Mouse (Mus musculus) hindbrain, embryonic 12.5 days (tissue): ENCODE data around the gene Ptcd2. TPM values are rescaled to one million over a fixed set of nuclear protein-coding genes. Genes with fewer than 3 reads are reported as not detected.

ENCODE experiments used
- ATAC-seq: fragments of 200-750 bp; cut with Nextera tagmentation; 2 replicates; pipeline ENCODE4 v1.8.0; 2017; ENCODE audit warnings: moderate TSS enrichment; ENCODE audit not compliant: low FRiP score
- H3K27ac ChIP-seq: fragments of 300-500 bp; sonication (generic); 2 replicates; pipeline ENCODE4 v1.5.1; 2016; ENCODE audit warnings: mild to moderate bottlenecking
- H3K27me3 ChIP-seq: fragments of 300-500 bp; sonication (generic); 2 replicates; pipeline ENCODE4 v1.6.1; 2016; ENCODE audit warnings: mild to moderate bottlenecking
- H3K36me3 ChIP-seq: fragments of 300-500 bp; sonication (generic); 2 replicates; pipeline ENCODE4 v1.6.1; 2016; ENCODE audit warnings: mild to moderate bottlenecking
- H3K4me1 ChIP-seq: fragments of 300-500 bp; sonication (generic); 2 replicates; pipeline ENCODE4 v1.6.1; 2016
- H3K4me2 ChIP-seq: fragments of 300-500 bp; sonication (generic); replicated peaks from 2 replicates; pipeline ENCODE4 v1.6.1; 2016; ENCODE audit warnings: mild to moderate bottlenecking
- H3K4me3 ChIP-seq: fragments of 300-500 bp; sonication (generic); 2 replicates; pipeline ENCODE4 v1.5.1; 2016; ENCODE audit warnings: mild to moderate bottlenecking
- H3K9ac ChIP-seq: fragments of 300-500 bp; sonication (generic); 2 replicates; pipeline ENCODE4 v1.6.1; 2016; ENCODE audit warnings: mild to moderate bottlenecking, moderate library complexity
- H3K9me3 ChIP-seq: fragments of 300-500 bp; sonication (generic); replicated peaks from 2 replicates; pipeline ENCODE4 v1.6.1; 2016; ENCODE audit warnings: mild to moderate bottlenecking
- WGBS: fragments of 180-500 bp; shearing (Covaris S2); methylation state at CpG from one replicate; pipeline ENCODE4 v1.1.7; 2016; 5-methylcytosine and 5-hydroxymethylcytosine counted together
- polyA plus RNA-seq: library from polyadenylated mRNA; unstranded; fragments of >200 nt; fragmentation: Nextera tagmentation; extraction: Ambion mirVana; gene quantifications from 2 replicates; pipeline ENCODE4 v1.2.1, GENCODE M21; 2016

Ptcd2 gene
- polyA plus RNA-seq, 1 experiment from 2014 or later, result 46.2 TPM

- Histone ChIP-seq H3K36me3 (no peaks in the 10 kb centered on the region), H3K4me2 (no peak overlapping the region), H3K27me3 (no peaks in the 10 kb centered on the region), H3K9me3 (no peaks in the 10 kb centered on the region), H3K4me3 (no peak overlapping the region), H3K27ac (no peak overlapping the region), H3K4me1 (peaks cover 19% of the 10 kb centered on the region), H3K9ac (no peak overlapping the region)
- no peak for ATAC-seq
- WGBS, result 88% methylated on average over 9 of the region's 9 CpGs
These were observed 56.7 kb downstream of the Ptcd2 start for GRCm38 (mm10) chr13:99287786-99288185.

DNA sequence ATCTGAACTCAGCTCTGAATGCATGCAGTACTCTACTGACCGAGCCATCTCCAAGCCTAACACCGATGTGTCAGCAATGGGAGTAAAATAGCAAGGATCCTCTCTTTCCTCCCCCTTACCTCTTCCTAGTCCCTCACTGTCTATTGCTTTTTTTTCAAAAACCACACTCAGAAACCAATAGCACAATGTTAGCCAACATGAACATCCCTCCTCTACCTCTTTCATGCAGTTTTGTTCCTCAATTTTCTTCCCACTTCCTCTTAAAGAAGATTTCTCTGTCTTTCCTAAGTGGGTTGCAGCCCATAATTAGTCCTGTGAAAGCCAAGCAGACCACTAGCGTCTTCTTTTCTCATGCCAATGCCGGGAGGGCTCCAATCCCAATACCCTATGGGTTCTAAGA lies 57.3 kb downstream of the Ptcd2 start:
- H3K36me3 ChIP-seq, result no peaks in the 10 kb centered on the region
- no peak overlapping the region for H3K4me3 ChIP-seq
- no peak overlapping the region for H3K27ac ChIP-seq
- H3K4me2 ChIP-seq, result no peak overlapping the region
- no peaks in the 10 kb centered on the region for H3K27me3 ChIP-seq
- peaks cover 19% of the 10 kb centered on the region for H3K4me1 ChIP-seq
- H3K9ac ChIP-seq, result no peak overlapping the region
- 92% methylated on average over 4 of the region's 4 CpGs for WGBS
- H3K9me3 ChIP-seq, result no peaks in the 10 kb centered on the region
- no peak for ATAC-seq

DNA sequence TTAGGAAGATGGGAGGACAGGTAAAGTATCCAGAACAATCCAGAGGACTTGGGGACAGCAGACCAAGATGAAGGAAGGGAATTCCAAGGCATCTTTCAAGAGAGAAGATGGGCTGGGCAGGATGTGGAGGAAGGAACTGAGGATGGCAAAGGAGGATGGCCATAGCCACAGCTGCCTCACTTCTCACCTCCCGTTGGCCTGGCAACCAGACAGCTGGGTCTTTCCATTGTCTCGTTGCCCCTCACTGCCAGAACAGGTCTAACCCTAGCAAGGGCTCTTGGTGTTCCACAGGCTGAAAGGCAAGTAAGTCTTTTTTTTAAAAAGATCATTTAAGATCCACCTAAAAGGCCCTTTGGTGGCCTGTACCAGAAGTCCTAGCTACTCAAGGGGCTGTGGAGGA lies 59.3 kb downstream of the Ptcd2 start:
- ATAC-seq, result no peak
- no peak overlapping the region for H3K4me2 ChIP-seq
- 52% methylated on average over 2 of the region's 2 CpGs for WGBS

GRCm38 (mm10) chr13:99284400-99285160 lies 59.9 kb downstream of the Ptcd2 start:
- Histone ChIP-seq H3K36me3 (no peaks in the 10 kb centered on the region), H3K4me3 (no peak overlapping the region), H3K27me3 (no peaks in the 10 kb centered on the region), H3K27ac (peak overlapping the region; percentile 67), H3K9ac (no peak overlapping the region), H3K4me2 (peak overlapping the region; percentile 19; the same call in 1 of the 2 replicates), H3K4me1 (peaks cover 19% of the 10 kb centered on the region), H3K9me3 (no peaks in the 10 kb centered on the region)
- 64% methylated on average over 21 of the region's 21 CpGs for WGBS
- peak; percentile 83 for ATAC-seq

More for the DNA sequence above, 59.3 kb downstream of the Ptcd2 start:
- no peaks in the 10 kb centered on the region for H3K27me3 ChIP-seq
- H3K36me3 ChIP-seq, result no peaks in the 10 kb centered on the region
- H3K27ac ChIP-seq, result peak overlapping the region; percentile 67
- peaks cover 19% of the 10 kb centered on the region for H3K4me1 ChIP-seq
- H3K9me3 ChIP-seq, result no peaks in the 10 kb centered on the region
- H3K9ac ChIP-seq, result no peak overlapping the region
- no peak overlapping the region for H3K4me3 ChIP-seq

- H3K9ac ChIP-seq, result no peak overlapping the region
- WGBS, result 72% methylated on average over 12 of the region's 12 CpGs
- no peak overlapping the region for H3K4me3 ChIP-seq
- peak overlapping the region; percentile 67 for H3K27ac ChIP-seq
- ATAC-seq, result no peak
- no peaks in the 10 kb centered on the region for H3K27me3 ChIP-seq
- H3K4me2 ChIP-seq, result no peak overlapping the region
- H3K36me3 ChIP-seq, result no peaks in the 10 kb centered on the region
- H3K4me1 ChIP-seq, result peaks cover 19% of the 10 kb centered on the region
- no peaks in the 10 kb centered on the region for H3K9me3 ChIP-seq
These were observed 60.6 kb downstream of the Ptcd2 start for GRCm38 (mm10) chr13:99283916-99284315.

DNA sequence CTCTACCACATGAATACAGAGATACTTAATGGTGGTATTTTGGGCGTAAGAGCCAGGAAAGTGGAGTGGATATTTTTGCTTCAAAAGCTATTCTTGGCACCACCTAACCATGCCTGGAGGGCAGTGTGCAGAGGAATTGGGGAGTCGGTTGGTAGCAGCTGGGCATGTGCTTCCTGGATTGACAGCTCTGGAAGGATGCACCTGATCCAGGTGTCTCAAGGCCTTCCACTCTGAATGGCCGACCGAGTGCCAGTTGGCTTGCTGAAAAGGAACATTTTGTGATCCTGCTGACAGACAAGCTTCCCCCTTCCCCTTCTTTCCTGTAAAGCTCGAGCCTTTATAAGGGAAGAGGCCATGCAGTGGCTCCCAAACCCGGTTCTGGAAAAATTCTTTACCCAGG lies 61.5 kb downstream of the Ptcd2 start:
- H3K27ac ChIP-seq, result no peak overlapping the region
- peaks cover 19% of the 10 kb centered on the region for H3K4me1 ChIP-seq
- no peaks in the 10 kb centered on the region for H3K36me3 ChIP-seq
- no peak for ATAC-seq
- no peak overlapping the region for H3K4me3 ChIP-seq
- 79% methylated on average over 6 of the region's 6 CpGs for WGBS
- no peak overlapping the region for H3K9ac ChIP-seq
- H3K4me2 ChIP-seq, result no peak overlapping the region
- no peaks in the 10 kb centered on the region for H3K9me3 ChIP-seq
- no peaks in the 10 kb centered on the region for H3K27me3 ChIP-seq

GRCm38 (mm10) chr13:99279351-99279750 lies 65.2 kb downstream of the Ptcd2 start:
- H3K27me3 ChIP-seq, result no peaks in the 10 kb centered on the region
- peak overlapping the region; percentile 52 for H3K27ac ChIP-seq
- no peak overlapping the region for H3K9ac ChIP-seq
- no peaks in the 10 kb centered on the region for H3K36me3 ChIP-seq
- WGBS, result 78% methylated on average over 10 of the region's 10 CpGs
- H3K4me1 ChIP-seq, result peaks cover 7% of the 10 kb centered on the region
- no peaks in the 10 kb centered on the region for H3K9me3 ChIP-seq
- H3K4me3 ChIP-seq, result no peak overlapping the region
- H3K4me2 ChIP-seq, result no peak overlapping the region
- no peak for ATAC-seq

GRCm38 (mm10) chr13:99278511-99278910 lies 66.0 kb downstream of the Ptcd2 start:
- Histone ChIP-seq H3K4me2 (no peak overlapping the region), H3K27ac (no peak overlapping the region), H3K36me3 (no peaks in the 10 kb centered on the region), H3K4me1 (no peaks in the 10 kb centered on the region; the same call in 1 of the 2 replicates), H3K9ac (no peak overlapping the region), H3K9me3 (no peaks in the 10 kb centered on the region), H3K4me3 (no peak overlapping the region), H3K27me3 (no peaks in the 10 kb centered on the region)
- no peak for ATAC-seq
- 86% methylated on average over 6 of the region's 6 CpGs for WGBS

DNA sequence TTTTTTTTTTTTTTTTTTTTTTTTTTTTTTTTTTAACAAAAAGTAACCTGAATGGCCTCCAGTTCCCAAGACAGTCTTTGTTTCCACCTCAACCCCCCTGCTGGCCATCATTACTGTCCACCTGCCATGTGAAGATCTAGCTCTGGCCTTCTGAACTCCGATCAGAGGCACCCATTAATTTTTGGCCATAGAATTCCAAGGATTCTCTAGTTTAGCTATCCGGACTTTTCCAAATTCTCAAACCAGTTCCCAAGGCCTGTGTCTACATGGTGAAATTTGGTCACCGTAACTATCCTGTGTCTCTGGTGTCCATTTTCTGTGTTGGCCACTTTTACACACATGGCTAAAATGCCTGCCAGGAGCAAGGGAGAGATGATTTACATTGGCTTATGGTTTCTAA lies 67.0 kb downstream of the Ptcd2 start:
- Histone ChIP-seq H3K4me3 (no peak overlapping the region), H3K36me3 (no peaks in the 10 kb centered on the region), H3K9me3 (no peaks in the 10 kb centered on the region), H3K9ac (no peak overlapping the region), H3K4me1 (no peaks in the 10 kb centered on the region), H3K27me3 (no peaks in the 10 kb centered on the region), H3K4me2 (no peak overlapping the region), H3K27ac (no peak overlapping the region)
- WGBS, result 98% methylated on average over 3 of the region's 3 CpGs
- ATAC-seq, result no peak

DNA sequence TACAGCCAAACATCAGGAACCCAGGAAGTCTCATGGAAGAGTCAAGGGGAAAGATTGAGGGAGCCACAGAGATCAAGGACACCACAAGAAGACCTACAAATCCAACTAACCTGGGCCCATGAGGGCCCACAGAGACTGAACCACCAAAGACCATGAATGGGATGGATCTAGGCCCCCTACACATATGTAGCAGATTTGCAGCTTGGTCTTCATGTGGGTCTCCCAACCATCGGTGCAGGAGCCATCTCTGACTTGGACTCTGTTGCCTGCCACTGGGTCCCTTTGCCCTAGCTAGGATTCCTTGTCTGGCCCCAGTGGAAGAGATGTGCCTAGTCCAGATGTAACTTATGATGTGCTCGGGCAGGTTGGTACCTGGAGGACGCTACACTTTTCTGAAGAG lies 72.5 kb downstream of the Ptcd2 start:
- Histone ChIP-seq H3K9ac (no peak overlapping the region), H3K27ac (no peak overlapping the region), H3K9me3 (no peaks in the 10 kb centered on the region), H3K36me3 (no peaks in the 10 kb centered on the region), H3K4me2 (no peak overlapping the region), H3K27me3 (no peaks in the 10 kb centered on the region), H3K4me3 (no peak overlapping the region), H3K4me1 (no peaks in the 10 kb centered on the region)
- no peak for ATAC-seq
- 93% methylated on average over 3 of the region's 3 CpGs for WGBS

Other genes with a start within 250 kb of the Ptcd2 start
- gene Zfp366, start 159.9 kb downstream of the Ptcd2 start, polyA plus RNA-seq, result 0.37 and 0.63 TPM in 2 replicates
- gene Mrps27, start 81 bp upstream of the Ptcd2 start, polyA plus RNA-seq, result 45.9 and 46.8 TPM in 2 replicates
- gene Map1b, start 171.8 kb upstream of the Ptcd2 start, polyA plus RNA-seq, result 1,280 and 1,328 TPM in 2 replicates